Mouse (Mus musculus): ENCODE measurements around the gene H2-Eb2. TPM values are rescaled to one million over a fixed set of nuclear protein-coding genes. Genes with fewer than 3 reads are reported as not detected.
"Not testable (repeated sequence)": the region's sequence is repeated elsewhere in the genome, so short reads cannot be mapped to it uniquely, and the experiment has no call there.

H2-Eb2 gene
- total RNA-seq, 2 experiments from 2014 or later, result not detected

DNA sequence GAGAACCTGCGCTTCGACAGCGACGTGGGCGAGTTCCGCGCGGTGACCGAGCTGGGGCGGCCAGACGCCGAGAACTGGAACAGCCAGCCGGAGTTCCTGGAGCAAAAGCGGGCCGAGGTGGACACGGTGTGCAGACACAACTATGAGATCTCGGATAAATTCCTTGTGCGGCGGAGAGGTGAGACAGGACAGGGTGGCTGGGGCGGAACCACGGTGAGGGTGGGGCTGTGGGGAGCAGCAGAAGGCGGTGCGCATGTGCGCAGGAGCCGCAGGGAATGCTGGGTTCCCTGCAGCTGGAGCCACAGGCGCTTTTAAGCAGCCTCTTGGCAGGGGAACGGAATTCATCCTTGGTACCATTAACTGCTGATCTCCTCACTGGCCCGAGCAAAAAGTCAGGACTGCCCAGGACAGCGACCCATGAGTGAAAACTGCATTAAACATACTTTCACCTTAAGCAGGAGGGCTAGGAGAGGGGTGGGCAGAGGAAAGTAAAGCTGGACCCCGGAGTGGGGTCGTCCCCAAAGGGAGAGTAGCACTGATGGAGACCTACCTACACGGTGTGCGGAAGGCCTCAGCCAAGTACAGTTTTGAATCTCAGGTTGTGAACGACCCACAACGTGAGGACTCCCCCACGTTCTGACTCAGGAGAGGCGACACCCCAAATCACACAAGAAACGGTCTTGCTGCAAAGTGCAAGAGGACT is 15.6 kb upstream of the H2-Eb2 start:
- Histone ChIP-seq H3K27ac (peak overlapping the region; percentile 68), H3K4me3 (peak overlapping the region; percentile 75)
- intact Hi-C loops (cut with DNase I), result loop anchor here (10.0 kb wide), 1 partner anchor 135 kb away; no protein-coding TSS in a partner anchor
- peak; percentile 80 for DNase-seq
- TF ChIP-seq CTCF (IDR thresholded peaks at IDR 0.05), result no peak

DNA sequence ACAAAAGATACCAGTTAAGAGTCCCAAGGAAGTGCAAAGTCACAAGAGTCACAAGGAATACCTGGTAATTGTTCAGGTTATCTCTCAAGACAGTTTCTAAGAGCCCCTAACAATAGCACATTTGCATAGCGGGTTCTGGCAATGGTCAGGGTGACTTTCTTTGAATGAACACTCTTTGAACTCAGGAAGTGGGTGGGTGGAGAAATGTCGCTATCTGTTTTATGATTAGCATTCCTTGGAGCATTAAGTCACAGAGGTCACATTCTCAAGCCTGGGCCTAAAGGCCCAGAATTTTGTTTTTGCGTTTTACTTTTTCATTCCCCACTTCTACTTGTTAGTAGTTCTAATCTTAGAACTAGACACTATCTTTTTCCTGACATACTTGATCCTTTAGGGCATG is 14.9 kb upstream of the H2-Eb2 start:
- H3K4me3 ChIP-seq; intact Hi-C loops (cut with DNase I); H3K27ac ChIP-seq; DNase-seq: not testable (repeated sequence)

DNA sequence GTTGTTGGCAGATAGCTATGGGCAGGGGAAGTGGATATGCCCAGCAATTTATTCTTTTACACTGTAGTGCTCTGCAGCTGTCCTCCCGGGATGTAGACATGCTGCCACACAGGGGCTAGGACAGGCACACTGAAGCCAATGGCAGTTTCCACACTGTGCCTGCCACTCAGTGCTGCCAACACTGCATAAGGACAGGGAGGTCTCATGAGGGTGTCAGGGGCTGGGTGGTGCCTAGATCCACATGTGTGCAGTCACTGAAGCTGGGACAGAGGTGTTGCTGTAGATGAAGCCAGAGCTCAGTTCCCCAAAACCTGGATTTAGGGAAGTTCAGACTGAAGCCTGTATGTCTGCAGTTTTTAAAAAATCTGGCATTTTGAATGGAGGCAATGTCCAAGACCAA is 13.3 kb upstream of the H2-Eb2 start:
- intact Hi-C loops (cut with DNase I), result no loop called here
- Histone ChIP-seq H3K27ac (no peak overlapping the region), H3K4me3 (no peak overlapping the region)
- DNase-seq, result no peak
- TF ChIP-seq CTCF (IDR thresholded peaks at IDR 0.05), result no peak

DNA sequence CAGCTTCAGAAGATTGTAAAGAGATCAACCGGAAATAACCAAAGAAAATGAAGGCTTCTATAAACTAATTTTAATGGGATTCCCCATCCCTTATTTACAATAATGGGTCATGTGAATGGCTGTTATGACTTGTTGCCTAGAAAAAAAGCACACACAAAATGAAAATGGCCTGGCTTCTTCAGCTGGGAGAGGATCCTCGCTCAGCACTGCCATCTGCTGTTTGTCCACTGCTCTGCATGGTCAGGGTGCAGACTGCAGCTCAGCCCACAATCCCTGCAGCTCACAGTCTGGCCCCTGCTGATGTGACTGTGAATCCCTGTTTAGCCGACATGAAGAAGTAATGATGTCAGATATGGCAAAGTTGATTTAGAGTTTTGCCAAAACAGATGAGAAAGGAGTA is 12.1 kb upstream of the H2-Eb2 start:
- intact Hi-C loops (cut with DNase I), result loop anchor here (1.0 kb wide), 1 partner anchor 63 kb away; no protein-coding TSS in a partner anchor
- peak; percentile 74 for DNase-seq
- no peak overlapping the region for H3K4me3 ChIP-seq
- no peak overlapping the region for H3K27ac ChIP-seq
- TF ChIP-seq CTCF (IDR thresholded peaks at IDR 0.05), result peak; percentile 91

DNA sequence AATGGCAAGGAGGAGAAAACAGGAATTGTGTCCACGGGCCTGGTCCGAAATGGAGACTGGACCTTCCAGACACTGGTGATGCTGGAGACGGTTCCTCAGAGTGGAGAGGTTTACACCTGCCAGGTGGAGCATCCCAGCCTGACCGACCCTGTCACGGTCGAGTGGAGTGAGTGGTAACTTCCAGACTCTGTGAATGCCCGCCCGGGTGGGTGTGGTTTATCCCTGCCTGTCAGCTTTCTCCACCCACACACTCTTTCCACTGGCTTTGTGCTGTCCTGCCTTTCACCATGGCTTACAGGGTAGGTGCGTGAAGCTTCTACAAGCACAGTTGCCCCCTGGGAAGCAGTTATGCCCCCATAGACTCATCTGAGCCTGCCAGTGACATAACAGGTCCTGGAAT is 11.2 kb upstream of the H2-Eb2 start:
- intact Hi-C loops (cut with DNase I), result no loop called here
- TF ChIP-seq CTCF (IDR thresholded peaks at IDR 0.05), result no peak

DNA sequence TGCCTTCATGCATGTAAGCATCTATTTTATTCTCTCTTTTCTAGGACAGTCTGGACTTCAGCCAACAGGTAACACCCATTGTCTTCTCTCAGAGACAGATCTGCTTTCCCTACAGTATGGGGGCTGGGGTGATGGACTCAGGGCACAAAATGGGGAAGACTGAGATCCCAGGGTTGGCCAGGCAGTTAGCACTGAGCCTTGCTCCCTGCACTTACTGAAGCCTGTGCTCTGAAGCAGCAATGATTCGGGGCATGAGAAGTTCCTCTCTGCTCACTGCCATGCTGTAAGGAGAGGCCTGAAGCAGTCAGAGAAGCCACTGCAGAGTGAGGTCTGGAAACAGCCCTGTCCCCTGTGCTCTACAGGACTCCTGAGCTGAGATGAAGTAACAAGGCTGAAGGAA is 10.0 kb upstream of the H2-Eb2 start:
- intact Hi-C loops (cut with DNase I), result no loop called here
- no peak for TF ChIP-seq CTCF (IDR thresholded peaks at IDR 0.05)
- Histone ChIP-seq H3K4me3 (no peak overlapping the region), H3K27ac (no peak overlapping the region)
- DNase-seq, result no peak

More for the DNA sequence above, 11.2 kb upstream of the H2-Eb2 start:
- no peak overlapping the region for H3K27ac ChIP-seq
- no peak for DNase-seq
- no peak overlapping the region for H3K4me3 ChIP-seq

DNA sequence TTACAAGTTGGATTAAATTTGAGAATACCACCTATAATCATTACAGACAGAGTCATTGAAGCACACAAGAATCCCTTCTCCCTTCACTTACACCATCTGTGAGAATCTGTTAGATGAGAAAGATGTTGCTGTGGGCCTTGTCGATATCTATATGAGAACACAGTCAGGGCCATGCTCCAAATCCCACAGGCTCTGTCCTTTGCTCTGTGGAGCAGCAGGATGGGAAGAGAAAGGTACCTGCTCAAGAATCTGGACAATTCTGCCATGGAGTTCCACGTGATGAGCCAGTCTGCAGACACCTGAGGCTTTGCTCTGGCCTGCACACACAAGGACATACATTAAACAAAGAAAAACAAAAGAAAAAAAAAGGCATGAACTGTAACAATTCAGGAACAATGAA is 8.8 kb upstream of the H2-Eb2 start:
- DNase-seq, result no peak

DNA sequence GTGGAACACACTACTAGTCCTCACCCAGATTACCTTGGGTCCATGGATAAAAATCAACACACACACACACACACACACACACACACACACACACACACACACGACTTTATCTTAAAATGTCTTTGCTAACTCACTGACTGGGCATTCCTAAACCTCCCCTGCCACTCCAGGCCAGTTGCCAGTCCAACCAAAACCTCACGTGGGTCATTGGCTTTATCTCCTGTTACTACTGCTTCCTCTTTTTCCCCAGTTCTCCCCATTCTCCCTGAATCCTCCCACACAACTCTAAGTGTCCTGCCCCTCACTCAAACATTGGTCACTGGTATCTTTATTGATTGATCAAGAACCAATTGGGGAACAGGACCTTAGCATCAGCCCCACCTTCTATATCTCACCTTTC is 8.2 kb upstream of the H2-Eb2 start:
- intact Hi-C loops (cut with DNase I), result no loop called here
- TF ChIP-seq CTCF (IDR thresholded peaks at IDR 0.05), result no peak
- Histone ChIP-seq H3K4me3 (no peak overlapping the region), H3K27ac (no peak overlapping the region)
- no peak for DNase-seq

More for the DNA sequence above, 8.8 kb upstream of the H2-Eb2 start:
- intact Hi-C loops (cut with DNase I), result no loop called here
- TF ChIP-seq CTCF (IDR thresholded peaks at IDR 0.05), result no peak
- no peak overlapping the region for H3K4me3 ChIP-seq
- H3K27ac ChIP-seq, result no peak overlapping the region

DNA sequence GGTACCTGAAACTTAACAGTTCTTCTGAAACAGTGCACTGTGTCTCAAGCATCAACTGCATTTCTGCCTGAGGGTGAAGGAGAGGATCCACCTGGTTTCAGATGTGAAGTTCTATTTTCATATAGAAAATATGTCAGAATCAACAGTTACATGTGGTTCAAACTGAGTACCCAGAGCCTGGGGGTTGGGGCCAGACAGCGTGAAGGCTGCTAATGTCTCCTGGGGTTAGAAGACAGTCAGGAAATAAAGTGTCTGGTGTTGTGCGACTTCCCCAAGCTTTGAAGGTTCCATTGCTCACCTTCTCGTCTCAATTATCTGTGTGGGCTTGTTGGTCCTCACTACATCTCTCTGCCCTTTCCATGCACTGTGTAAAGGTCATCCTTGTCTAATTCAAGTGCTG is 908 bp downstream of the H2-Eb2 start:
- DNase-seq, result no peak
- Histone ChIP-seq H3K4me3 (no peak overlapping the region), H3K27ac (no peak overlapping the region)
- intact Hi-C loops (cut with DNase I), result no loop called here
- no peak for TF ChIP-seq CTCF (IDR thresholded peaks at IDR 0.05)

DNA sequence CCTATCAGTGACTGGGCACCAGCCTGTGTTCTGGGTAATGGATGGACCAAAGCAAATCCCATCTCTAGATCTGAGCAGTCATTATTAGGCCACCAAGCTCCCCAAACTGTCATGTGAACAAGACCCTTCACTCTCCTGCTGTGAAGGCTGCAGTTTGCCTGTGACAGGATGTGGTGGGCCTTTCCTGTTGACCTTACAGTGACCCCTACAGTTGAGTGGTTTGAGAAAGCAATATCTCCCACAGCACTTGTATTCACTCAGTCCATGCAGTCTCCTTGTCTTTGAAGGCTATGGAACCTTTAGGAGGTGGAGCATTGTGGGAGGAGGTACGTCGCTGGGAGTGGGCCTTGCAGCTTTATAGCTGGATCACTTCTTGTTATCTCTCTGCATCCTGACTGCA is 4.3 kb downstream of the H2-Eb2 start:
- TF ChIP-seq CTCF (IDR thresholded peaks at IDR 0.05), result no peak
- intact Hi-C loops (cut with DNase I), result no loop called here
- Histone ChIP-seq H3K27ac (no peak overlapping the region), H3K4me3 (no peak overlapping the region)
- DNase-seq, result no peak

DNA sequence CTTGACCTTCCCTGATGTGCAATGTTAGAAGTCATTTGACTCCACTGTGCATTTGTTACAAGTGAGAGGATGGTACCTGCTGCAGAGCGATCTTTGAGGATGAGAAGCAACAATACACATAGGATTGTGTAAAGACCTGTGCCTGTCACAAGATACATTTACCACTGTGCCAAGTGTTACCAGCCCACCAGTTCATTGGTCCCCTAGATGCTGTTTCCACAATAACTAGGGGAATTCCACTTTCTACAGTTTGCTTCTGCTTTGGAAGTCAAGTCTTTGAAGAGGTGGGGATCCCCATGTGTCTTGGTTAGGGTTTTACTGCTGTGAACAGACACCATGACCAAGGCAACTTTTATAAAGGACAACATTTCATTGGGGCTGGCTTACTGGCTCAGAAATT is 5.7 kb downstream of the H2-Eb2 start:
- Histone ChIP-seq H3K27ac (no peak overlapping the region), H3K4me3 (no peak overlapping the region)
- TF ChIP-seq CTCF (IDR thresholded peaks at IDR 0.05), result no peak
- DNase-seq, result no peak
- intact Hi-C loops (cut with DNase I), result no loop called here

DNA sequence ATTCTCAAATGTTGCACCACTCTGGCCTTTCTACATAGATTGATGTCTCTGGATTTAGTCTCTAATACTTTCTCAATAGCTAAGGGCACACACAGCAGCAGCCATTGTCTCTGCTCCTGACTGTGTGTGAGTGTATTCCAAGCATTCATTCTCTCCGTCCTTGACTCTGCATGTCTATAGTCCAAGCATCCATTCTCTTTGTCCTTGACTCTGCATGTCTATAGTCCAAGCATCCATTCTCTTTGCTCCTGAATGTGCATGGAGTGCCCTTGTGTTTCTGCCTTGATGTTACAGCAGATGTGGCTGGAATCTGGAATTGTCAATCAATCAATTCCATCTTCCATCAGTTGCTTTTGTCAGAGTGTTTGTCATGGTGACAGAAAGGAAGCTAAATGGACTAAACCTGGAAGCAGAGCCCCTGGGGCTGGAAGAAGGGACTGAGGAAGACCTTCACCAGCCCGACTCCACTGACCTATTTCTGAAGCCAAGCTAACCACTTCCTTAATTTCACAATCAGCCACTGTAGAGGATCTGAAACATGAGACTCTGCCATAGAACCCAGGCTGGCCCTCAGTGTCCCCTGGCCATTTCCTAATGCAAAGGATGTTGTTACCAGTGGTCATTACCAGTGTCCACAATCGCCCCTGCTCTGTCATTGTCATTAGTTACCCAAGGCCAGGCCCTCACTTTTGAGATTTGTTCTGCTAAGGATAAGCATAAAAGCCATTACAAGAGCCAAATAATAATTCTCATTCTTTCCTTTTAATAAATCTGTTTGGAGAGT is 15.3 kb downstream of the H2-Eb2 start:
- no peak overlapping the region for H3K4me3 ChIP-seq

DNA sequence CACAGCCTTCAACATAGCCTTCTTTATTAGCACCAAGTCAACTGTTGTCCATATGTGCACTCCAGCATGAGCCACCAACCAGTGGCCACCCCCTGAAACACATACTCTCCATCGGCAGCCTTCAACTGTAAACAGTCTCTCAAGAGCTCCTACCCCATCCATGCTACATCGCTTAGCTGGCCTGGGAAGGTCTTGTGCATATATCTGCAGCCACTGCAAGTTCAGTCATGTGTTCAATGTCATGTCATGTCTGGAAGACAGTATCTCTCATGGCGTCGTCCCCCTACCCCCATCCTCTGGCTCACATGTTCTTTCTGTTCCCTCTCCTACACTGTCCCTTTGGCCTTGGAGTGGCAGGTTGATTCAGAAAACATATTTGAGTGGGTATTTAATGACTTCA is 19.4 kb downstream of the H2-Eb2 start:
- intact Hi-C loops (cut with DNase I), result loop anchor here (10.0 kb wide), 1 partner anchor 90 kb away; the partner anchor contains the start of gene H2-Ab1
- Histone ChIP-seq H3K27ac (no peak overlapping the region), H3K4me3 (no peak overlapping the region)
- TF ChIP-seq CTCF (IDR thresholded peaks at IDR 0.05), result no peak
- no peak for DNase-seq

More for the DNA sequence above, 15.3 kb downstream of the H2-Eb2 start:
- H3K27ac ChIP-seq, result no peak overlapping the region
- TF ChIP-seq CTCF (IDR thresholded peaks at IDR 0.05), result no peak
- no peak for DNase-seq
- intact Hi-C loops (cut with DNase I), result loop anchor here (10.0 kb wide), 1 partner anchor 86 kb away; the partner anchor contains the start of gene H2-Ab1
